Mouse (Mus musculus): ENCODE results near the gene 1810013L24Rik. TPM values are rescaled to one million over a fixed set of nuclear protein-coding genes. Genes with fewer than 3 reads are reported as not detected.
"Not testable (repeated sequence)": the region's sequence is repeated elsewhere in the genome, so short reads cannot be mapped to it uniquely, and the experiment has no call there.

The 1810013L24Rik gene
- polyA plus RNA-seq, 1 experiment from 2014 or later, result 23.1 TPM

- no peak overlapping the region for H3K4me3 ChIP-seq (ENCODE audit: low read depth, low read length)
- no peak overlapping the region for H3K4me2 ChIP-seq (ENCODE audit: low read depth, low read length, severe bottlenecking)
- no peak for ATAC-seq (replicated peaks; ENCODE audit: low FRiP score)
- 87% methylated on average over 5 of the region's 5 CpGs for WGBS
- no peaks in the 10 kb centered on the region for H3K9me3 ChIP-seq (ENCODE audit: control insufficient read depth, low read length)
- no peaks in the 10 kb centered on the region for H3K4me1 ChIP-seq (replicated peaks; ENCODE audit: control insufficient read depth, insufficient read depth, low read length)
- no peaks in the 10 kb centered on the region for H3K36me3 ChIP-seq (ENCODE audit: control insufficient read depth, insufficient read depth, low read length)
- no peak overlapping the region for H3K27ac ChIP-seq (ENCODE audit: low read depth, low read length)
- H3K27me3 ChIP-seq (ENCODE audit: control insufficient read depth, insufficient read depth, low read length), result no peaks in the 10 kb centered on the region
- DNase-seq (ENCODE audit: low spot score), result no peak
- H3K9ac ChIP-seq (ENCODE audit: low read length), result no peak overlapping the region
Observed at GRCm38 (mm10) chr16:8867406-8867955, 37.6 kb downstream of the 1810013L24Rik start.

- Histone ChIP-seq H3K27ac (ENCODE audit: low read depth, low read length) (no peak overlapping the region), H3K36me3 (ENCODE audit: control insufficient read depth, insufficient read depth, low read length) (no peaks in the 10 kb centered on the region), H3K9ac (ENCODE audit: low read length) (no peak overlapping the region), H3K9me3 (ENCODE audit: control insufficient read depth, low read length) (no peaks in the 10 kb centered on the region), H3K27me3 (ENCODE audit: control insufficient read depth, insufficient read depth, low read length) (no peaks in the 10 kb centered on the region), H3K4me1 (replicated peaks; ENCODE audit: control insufficient read depth, insufficient read depth, low read length) (no peaks in the 10 kb centered on the region), H3K4me2 (ENCODE audit: low read depth, low read length, severe bottlenecking) (no peak overlapping the region), H3K4me3 (ENCODE audit: low read depth, low read length) (no peak overlapping the region)
- 92% methylated on average over 3 of the region's 3 CpGs for WGBS
- DNase-seq (ENCODE audit: low spot score) (no peak), ATAC-seq (replicated peaks; ENCODE audit: low FRiP score) (no peak)
Observed at GRCm38 (mm10) chr16:8868506-8868905, 38.6 kb downstream of the 1810013L24Rik start.

GRCm38 (mm10) chr16:8869715-8870114 is 39.8 kb downstream of the 1810013L24Rik start:
- H3K9me3 ChIP-seq (ENCODE audit: control insufficient read depth, low read length), result no peaks in the 10 kb centered on the region
- H3K9ac ChIP-seq (ENCODE audit: low read length), result no peak overlapping the region
- H3K36me3 ChIP-seq (ENCODE audit: control insufficient read depth, insufficient read depth, low read length), result no peaks in the 10 kb centered on the region
- no peaks in the 10 kb centered on the region for H3K27me3 ChIP-seq (ENCODE audit: control insufficient read depth, insufficient read depth, low read length)
- DNase-seq (ENCODE audit: low spot score), result peak; percentile 76
- WGBS, result 39% methylated on average over 2 of the region's 2 CpGs
- no peak overlapping the region for H3K27ac ChIP-seq (ENCODE audit: low read depth, low read length)
- no peak overlapping the region for H3K4me2 ChIP-seq (ENCODE audit: low read depth, low read length, severe bottlenecking)
- H3K4me1 ChIP-seq (replicated peaks; ENCODE audit: control insufficient read depth, insufficient read depth, low read length), result no peaks in the 10 kb centered on the region
- ATAC-seq (replicated peaks; ENCODE audit: low FRiP score), result peak; percentile 56
- no peak overlapping the region for H3K4me3 ChIP-seq (ENCODE audit: low read depth, low read length)

- no peak overlapping the region for H3K4me3 ChIP-seq (ENCODE audit: low read depth, low read length)
- no peak overlapping the region for H3K9ac ChIP-seq (ENCODE audit: low read length)
- H3K9me3 ChIP-seq (ENCODE audit: control insufficient read depth, low read length), result no peaks in the 10 kb centered on the region
- DNase-seq (ENCODE audit: low spot score), result peak; percentile 42
- no peaks in the 10 kb centered on the region for H3K4me1 ChIP-seq (replicated peaks; ENCODE audit: control insufficient read depth, insufficient read depth, low read length)
- ATAC-seq (replicated peaks; ENCODE audit: low FRiP score), result no peak
- 92% methylated on average over 6 of the region's 6 CpGs for whole genome bisulfite sequencing
- no peak overlapping the region for H3K27ac ChIP-seq (ENCODE audit: low read depth, low read length)
- no peaks in the 10 kb centered on the region for H3K36me3 ChIP-seq (ENCODE audit: control insufficient read depth, insufficient read depth, low read length)
- no peaks in the 10 kb centered on the region for H3K27me3 ChIP-seq (ENCODE audit: control insufficient read depth, insufficient read depth, low read length)
- H3K4me2 ChIP-seq (ENCODE audit: low read depth, low read length, severe bottlenecking), result no peak overlapping the region
Observed at GRCm38 (mm10) chr16:8871376-8871775, 41.5 kb downstream of the 1810013L24Rik start.

GRCm38 (mm10) chr16:8872019-8872418 is 42.1 kb downstream of the 1810013L24Rik start:
- Histone ChIP-seq H3K4me2 (ENCODE audit: low read depth, low read length, severe bottlenecking) (no peak overlapping the region), H3K27ac (ENCODE audit: low read depth, low read length) (no peak overlapping the region), H3K27me3 (ENCODE audit: control insufficient read depth, insufficient read depth, low read length) (no peaks in the 10 kb centered on the region), H3K9ac (ENCODE audit: low read length) (no peak overlapping the region), H3K36me3 (ENCODE audit: control insufficient read depth, insufficient read depth, low read length) (no peaks in the 10 kb centered on the region), H3K9me3 (ENCODE audit: control insufficient read depth, low read length) (no peaks in the 10 kb centered on the region), H3K4me1 (replicated peaks; ENCODE audit: control insufficient read depth, insufficient read depth, low read length) (no peaks in the 10 kb centered on the region), H3K4me3 (ENCODE audit: low read depth, low read length) (no peak overlapping the region)
- DNase-seq (ENCODE audit: low spot score) (peak; percentile 49), ATAC-seq (replicated peaks; ENCODE audit: low FRiP score) (no peak)
- 49% methylated on average over 5 of the region's 5 CpGs for WGBS

GRCm38 (mm10) chr16:8872486-8872885 is 42.6 kb downstream of the 1810013L24Rik start:
- no peaks in the 10 kb centered on the region for H3K27me3 ChIP-seq (ENCODE audit: control insufficient read depth, insufficient read depth, low read length)
- H3K4me3 ChIP-seq (ENCODE audit: low read depth, low read length), result no peak overlapping the region
- H3K9ac ChIP-seq (ENCODE audit: low read length), result no peak overlapping the region
- no peak overlapping the region for H3K27ac ChIP-seq (ENCODE audit: low read depth, low read length)
- peak; percentile 11 for DNase-seq (ENCODE audit: low spot score)
- no peaks in the 10 kb centered on the region for H3K4me1 ChIP-seq (replicated peaks; ENCODE audit: control insufficient read depth, insufficient read depth, low read length)
- H3K9me3 ChIP-seq (ENCODE audit: control insufficient read depth, low read length), result no peaks in the 10 kb centered on the region
- WGBS, result 79% methylated on average over 3 of the region's 3 CpGs
- H3K36me3 ChIP-seq (ENCODE audit: control insufficient read depth, insufficient read depth, low read length), result no peaks in the 10 kb centered on the region
- H3K4me2 ChIP-seq (ENCODE audit: low read depth, low read length, severe bottlenecking), result no peak overlapping the region
- no peak for ATAC-seq (replicated peaks; ENCODE audit: low FRiP score)

- H3K9me3 ChIP-seq (ENCODE audit: control insufficient read depth, low read length), result no peaks in the 10 kb centered on the region
- no peaks in the 10 kb centered on the region for H3K36me3 ChIP-seq (ENCODE audit: control insufficient read depth, insufficient read depth, low read length)
- DNase-seq (ENCODE audit: low spot score), result no peak
- H3K27me3 ChIP-seq (ENCODE audit: control insufficient read depth, insufficient read depth, low read length), result no peaks in the 10 kb centered on the region
- H3K4me1 ChIP-seq (replicated peaks; ENCODE audit: control insufficient read depth, insufficient read depth, low read length), result peaks cover 5% of the 10 kb centered on the region; the same call in 1 of the 2 replicates
- no peak overlapping the region for H3K4me2 ChIP-seq (ENCODE audit: low read depth, low read length, severe bottlenecking)
- no peak overlapping the region for H3K27ac ChIP-seq (ENCODE audit: low read depth, low read length)
- ATAC-seq (replicated peaks; ENCODE audit: low FRiP score), result peak; percentile 60
- WGBS, result 7% methylated on average over 5 of the region's 5 CpGs
- H3K4me3 ChIP-seq (ENCODE audit: low read depth, low read length), result no peak overlapping the region
- H3K9ac ChIP-seq (ENCODE audit: low read length), result no peak overlapping the region
Observed at GRCm38 (mm10) chr16:8880076-8880475, 50.2 kb downstream of the 1810013L24Rik start.

- WGBS, result 39% methylated on average over 11 of the region's 11 CpGs
- no peaks in the 10 kb centered on the region for H3K36me3 ChIP-seq (ENCODE audit: control insufficient read depth, insufficient read depth, low read length)
Observed at GRCm38 (mm10) chr16:8883674-8884241, 53.9 kb downstream of the 1810013L24Rik start.

GRCm38 (mm10) chr16:8894214-8894613 is 64.3 kb downstream of the 1810013L24Rik start:
- WGBS, result 61% methylated on average over 4 of the region's 4 CpGs
- ATAC-seq (replicated peaks; ENCODE audit: low FRiP score); H3K4me3 ChIP-seq (ENCODE audit: low read depth, low read length); H3K4me2 ChIP-seq (ENCODE audit: low read depth, low read length, severe bottlenecking); H3K9me3 ChIP-seq (ENCODE audit: control insufficient read depth, low read length); H3K27me3 ChIP-seq (ENCODE audit: control insufficient read depth, insufficient read depth, low read length); H3K9ac ChIP-seq (ENCODE audit: low read length); H3K36me3 ChIP-seq (ENCODE audit: control insufficient read depth, insufficient read depth, low read length); DNase-seq (ENCODE audit: low spot score); H3K4me1 ChIP-seq (replicated peaks; ENCODE audit: control insufficient read depth, insufficient read depth, low read length); H3K27ac ChIP-seq (ENCODE audit: low read depth, low read length): not testable (repeated sequence)

More at GRCm38 (mm10) chr16:8883674-8884241, 53.9 kb downstream of the 1810013L24Rik start:
- no peak overlapping the region for H3K4me2 ChIP-seq (ENCODE audit: low read depth, low read length, severe bottlenecking)
- no peak overlapping the region for H3K27ac ChIP-seq (ENCODE audit: low read depth, low read length)
- H3K4me1 ChIP-seq (replicated peaks; ENCODE audit: control insufficient read depth, insufficient read depth, low read length), result peaks cover 5% of the 10 kb centered on the region; the same call in 1 of the 2 replicates
- DNase-seq (ENCODE audit: low spot score) (peak; percentile 93), ATAC-seq (replicated peaks; ENCODE audit: low FRiP score) (0 out of 2 replicates have a peak, but pooled peaks have one; percentile 11)
- no peaks in the 10 kb centered on the region for H3K9me3 ChIP-seq (ENCODE audit: control insufficient read depth, low read length)
- no peaks in the 10 kb centered on the region for H3K27me3 ChIP-seq (ENCODE audit: control insufficient read depth, insufficient read depth, low read length)
- H3K9ac ChIP-seq (ENCODE audit: low read length), result no peak overlapping the region
- no peak overlapping the region for H3K4me3 ChIP-seq (ENCODE audit: low read depth, low read length)
